In the genomic region with DNA sequence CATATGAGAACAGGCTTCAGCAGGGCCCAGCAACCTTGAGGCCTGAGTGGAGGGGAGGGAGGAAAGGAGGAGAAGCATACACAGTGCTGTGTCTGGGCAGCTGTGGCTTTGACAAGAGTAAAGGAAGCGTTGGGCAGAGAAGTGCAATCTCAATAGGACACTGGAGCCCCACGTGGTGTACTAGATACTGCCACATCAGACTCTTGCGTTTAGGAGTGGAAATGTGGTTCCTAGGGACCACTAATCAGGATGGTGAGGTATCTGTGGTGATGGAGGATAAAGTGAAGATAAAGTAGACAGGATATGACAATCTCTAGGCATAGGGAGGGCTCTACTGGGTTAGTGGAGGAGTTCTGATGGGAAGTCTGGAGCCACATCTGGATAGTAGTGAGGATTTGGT, we compare ENCODE assay signal across 8 mouse cellular contexts. TPM values are rescaled to one million over a fixed set of nuclear protein-coding genes. Genes with fewer than 3 reads are reported as not detected.
A peak's percentile ranks its signal among the peaks of the same experiment; 100 is the strongest.
DNase-seq lines count a peak whose midpoint lies in the region; ATAC-seq and TF ChIP-seq lines count a peak whose summit lies in the region.

No protein-coding gene starts in this region.

- H3K4me1 ChIP-seq in lung, embryonic 14.5 days (ENCODE audit: insufficient read depth) = peaks cover 21% of the 10 kb centered on the region; the same call in 1 of the 2 replicates
- peaks cover 23% of the 10 kb centered on the region for H3K4me1 ChIP-seq in embryonic facial prominence, embryonic 14.5 days (ENCODE audit: control insufficient read depth, insufficient read depth, low read length)
- H3K4me1 ChIP-seq in limb, embryonic 13.5 days = peaks cover 36% of the 10 kb centered on the region

- H3K27me3 ChIP-seq in lung, embryonic 14.5 days (ENCODE audit: insufficient read depth, low read length) = no peaks in the 10 kb centered on the region
- no peaks in the 10 kb centered on the region for H3K27me3 ChIP-seq in embryonic facial prominence, embryonic 14.5 days (replicated peaks; ENCODE audit: control insufficient read depth, insufficient read depth, low read length)
- H3K27me3 ChIP-seq in limb, embryonic 13.5 days = no peaks in the 10 kb centered on the region
- H3K27me3 ChIP-seq in splenic B cell, adult 2 months (ENCODE audit: control insufficient read depth, insufficient read depth, low read length, poor library complexity, severe bottlenecking) = no peaks in the 10 kb centered on the region

- peaks cover 27% of the 10 kb centered on the region for H3K36me3 ChIP-seq in lung, embryonic 14.5 days (ENCODE audit: insufficient read depth)
- peaks cover 33% of the 10 kb centered on the region for H3K36me3 ChIP-seq in embryonic facial prominence, embryonic 14.5 days (ENCODE audit: control insufficient read depth, insufficient read depth, low read length)
- peaks cover 40% of the 10 kb centered on the region for H3K36me3 ChIP-seq in limb, embryonic 13.5 days
- H3K36me3 ChIP-seq in splenic B cell, adult 2 months (ENCODE audit: control insufficient read depth, insufficient read depth, low read length, poor library complexity, severe bottlenecking) = peaks cover 6% of the 10 kb centered on the region; the same call in 1 of the 2 replicates

- no peak for DNase-seq in lung, embryonic 14.5 days
- no peak for DNase-seq in lung, postnatal 4 days
- no peak for DNase-seq in embryonic facial prominence, embryonic 14.5 days (ENCODE audit: low spot score)
- peak; percentile 28 for DNase-seq in splenic B cell, adult 2 months (ENCODE audit: low read depth, low spot score)
- no peak for DNase-seq in urinary bladder, adult 18-20 months (ENCODE audit: low spot score in 2 of 2)
- DNase-seq in cerebellum, adult 11-12 months = no peak
- DNase-seq in left cerebral cortex, adult 9 months (ENCODE audit: low spot score in 2 of 2) = no peak

- H3K9me3 ChIP-seq in lung, embryonic 14.5 days (ENCODE audit: low read depth, low read length) = no peaks in the 10 kb centered on the region
- no peaks in the 10 kb centered on the region for H3K9me3 ChIP-seq in embryonic facial prominence, embryonic 14.5 days (ENCODE audit: control insufficient read depth, low read length)
- H3K9me3 ChIP-seq in limb, embryonic 13.5 days = no peaks in the 10 kb centered on the region

- H3K9ac ChIP-seq in lung, embryonic 14.5 days = peak overlapping the region; percentile 72
- peak overlapping the region; percentile 75 for H3K9ac ChIP-seq in embryonic facial prominence, embryonic 14.5 days (ENCODE audit: low read depth, low read length)
- H3K9ac ChIP-seq in limb, embryonic 13.5 days = peak overlapping the region; percentile 78

- 59% methylated on average over 3 of the region's 3 CpGs for WGBS in lung, embryonic 14.5 days
- 56% methylated on average over 3 of the region's 3 CpGs for WGBS in embryonic facial prominence, embryonic 14.5 days
- WGBS in limb, embryonic 13.5 days = 68% methylated on average over 3 of the region's 3 CpGs

- no peak for ATAC-seq in lung, embryonic 14.5 days (ENCODE audit: insufficient read depth)
- no peak for ATAC-seq in embryonic facial prominence, embryonic 14.5 days (ENCODE audit: low read depth)
- no peak for ATAC-seq in limb, embryonic 13.5 days (ENCODE audit: low FRiP score, low read depth)

- H3K4me2 ChIP-seq in lung, embryonic 14.5 days = peak overlapping the region; percentile 75
- peak overlapping the region; percentile 70 for H3K4me2 ChIP-seq in embryonic facial prominence, embryonic 14.5 days (ENCODE audit: low read depth, low read length)
- peak overlapping the region; percentile 89 for H3K4me2 ChIP-seq in limb, embryonic 13.5 days (replicated peaks)

- no peak for TF ChIP-seq CTCF in lung, embryonic 14.5 days (IDR thresholded peaks at IDR 0.05; ENCODE audit: low read depth)

- peak overlapping the region; percentile 82 for H3K4me3 ChIP-seq in lung, embryonic 14.5 days (ENCODE audit: low read depth, low read length)
- peak overlapping the region; percentile 72 for H3K4me3 ChIP-seq in embryonic facial prominence, embryonic 14.5 days (ENCODE audit: low read depth, low read length)
- H3K4me3 ChIP-seq in limb, embryonic 13.5 days = peak overlapping the region; percentile 81

- H3K27ac ChIP-seq in lung, embryonic 14.5 days (ENCODE audit: low read depth) = no peak overlapping the region
- no peak overlapping the region for H3K27ac ChIP-seq in embryonic facial prominence, embryonic 14.5 days (replicated peaks; ENCODE audit: low read depth, low read length)
- H3K27ac ChIP-seq in limb, embryonic 13.5 days = peak overlapping the region; percentile 83; the same call in 1 of the 2 replicates

RNA-seq across cellular contexts. Expression of a gene that starts 1.0 kb away (rescaled TPM):
- 12.2 and 14.3 TPM in 2 replicates for polyA plus RNA-seq in lung, embryonic 14.5 days (2014; fragmentation: Nextera tagmentation; extraction: Ambion mirVana)
- 11.0 and 14.4 TPM in 2 replicates for polyA plus RNA-seq in embryonic facial prominence, embryonic 14.5 days (2014; fragmentation: Nextera tagmentation; extraction: Ambion mirVana)
- polyA plus RNA-seq in limb, embryonic 13.5 days (2015; fragmentation: Nextera tagmentation; extraction: Ambion mirVana) = 16.2 and 18.3 TPM in 2 replicates

RNA-seq across cellular contexts. Expression of a gene that starts 4.5 kb away (rescaled TPM):
- polyA plus RNA-seq in lung, embryonic 14.5 days (2014; fragmentation: Nextera tagmentation; extraction: Ambion mirVana) = 45.3 and 48.1 TPM in 2 replicates
- polyA plus RNA-seq in embryonic facial prominence, embryonic 14.5 days (2014; fragmentation: Nextera tagmentation; extraction: Ambion mirVana) = 57.2 and 57.7 TPM in 2 replicates
- polyA plus RNA-seq in limb, embryonic 13.5 days (2015; fragmentation: Nextera tagmentation; extraction: Ambion mirVana) = 51.2 and 51.6 TPM in 2 replicates

RNA-seq across cellular contexts. Expression of a gene that starts 21.7 kb away (rescaled TPM):
- polyA plus RNA-seq in lung, embryonic 14.5 days (2014; fragmentation: Nextera tagmentation; extraction: Ambion mirVana) = 33.7 and 34.7 TPM in 2 replicates
- 26.3 and 35.5 TPM in 2 replicates for polyA plus RNA-seq in embryonic facial prominence, embryonic 14.5 days (2014; fragmentation: Nextera tagmentation; extraction: Ambion mirVana)
- polyA plus RNA-seq in limb, embryonic 13.5 days (2015; fragmentation: Nextera tagmentation; extraction: Ambion mirVana) = 31.4 and 32.8 TPM in 2 replicates

RNA-seq across cellular contexts. Expression of a gene that starts 25.4 kb away (rescaled TPM):
- 45.7 and 45.8 TPM in 2 replicates for polyA plus RNA-seq in lung, embryonic 14.5 days (2014; fragmentation: Nextera tagmentation; extraction: Ambion mirVana)
- 20.8 and 22.7 TPM in 2 replicates for polyA plus RNA-seq in embryonic facial prominence, embryonic 14.5 days (2014; fragmentation: Nextera tagmentation; extraction: Ambion mirVana)
- 10.5 and 11.7 TPM in 2 replicates for polyA plus RNA-seq in limb, embryonic 13.5 days (2015; fragmentation: Nextera tagmentation; extraction: Ambion mirVana)

RNA-seq across cellular contexts. Expression of a gene that starts 33.7 kb away (rescaled TPM):
- 122 TPM in 2 replicates for polyA plus RNA-seq in lung, embryonic 14.5 days (2014; fragmentation: Nextera tagmentation; extraction: Ambion mirVana)
- 111 and 132 TPM in 2 replicates for polyA plus RNA-seq in embryonic facial prominence, embryonic 14.5 days (2014; fragmentation: Nextera tagmentation; extraction: Ambion mirVana)
- 118 and 131 TPM in 2 replicates for polyA plus RNA-seq in limb, embryonic 13.5 days (2015; fragmentation: Nextera tagmentation; extraction: Ambion mirVana)
